Mouse (Mus musculus) spleen, postnatal 14 days (tissue): ENCODE results near the gene Pcbp2.

Experiments used
- DNase-seq, 2 experiments: peaks; one replicate each; pipeline ENCODE4 v3.0.0; 2021 to 2022; ENCODE audit warnings: low spot score in 2 of 2

Pcbp2 gene

DNA sequence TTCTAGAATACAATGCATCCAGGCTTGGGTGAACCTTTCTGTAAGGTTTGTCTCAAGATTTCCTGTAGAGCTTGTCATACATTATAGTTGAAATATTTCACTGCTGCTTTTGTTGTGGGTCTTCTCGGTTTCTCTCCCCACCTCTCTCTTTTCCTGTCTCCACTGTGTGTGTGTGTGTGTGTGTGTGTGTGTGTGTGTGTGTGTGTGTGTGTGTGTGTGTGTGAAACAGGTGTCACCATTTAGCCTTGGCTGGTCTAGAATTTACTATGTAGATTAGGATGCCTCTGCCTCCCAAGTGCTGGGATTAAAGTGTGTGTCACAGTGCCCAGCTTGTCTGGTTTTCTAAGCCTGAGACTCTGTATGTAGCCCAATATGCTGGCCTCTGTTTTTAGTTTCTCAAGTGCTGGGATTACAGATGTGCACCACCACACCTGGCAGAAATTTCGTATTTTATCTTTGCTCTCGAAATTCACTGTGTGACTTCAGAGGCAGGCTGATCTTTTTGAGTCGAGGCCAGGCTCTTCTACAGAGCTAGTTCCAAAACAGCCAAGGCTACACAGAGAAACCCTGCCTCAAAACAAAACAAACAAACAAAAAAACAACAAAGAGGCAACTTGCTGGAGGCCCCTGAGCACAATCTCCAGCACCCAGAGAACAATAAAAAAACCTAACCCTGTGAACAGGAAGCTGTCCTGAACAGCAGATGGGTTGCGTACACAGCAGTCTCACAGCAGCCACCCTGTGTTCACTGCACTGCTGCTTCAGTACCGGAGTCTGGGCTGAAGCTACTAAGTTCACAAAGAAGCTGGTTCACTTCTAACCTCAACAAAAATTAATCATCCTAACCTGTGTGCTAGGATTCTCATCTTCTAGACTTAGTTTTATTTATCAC is 56.0 kb downstream of the Pcbp2 start:
- DNase-seq, result no peak

DNA sequence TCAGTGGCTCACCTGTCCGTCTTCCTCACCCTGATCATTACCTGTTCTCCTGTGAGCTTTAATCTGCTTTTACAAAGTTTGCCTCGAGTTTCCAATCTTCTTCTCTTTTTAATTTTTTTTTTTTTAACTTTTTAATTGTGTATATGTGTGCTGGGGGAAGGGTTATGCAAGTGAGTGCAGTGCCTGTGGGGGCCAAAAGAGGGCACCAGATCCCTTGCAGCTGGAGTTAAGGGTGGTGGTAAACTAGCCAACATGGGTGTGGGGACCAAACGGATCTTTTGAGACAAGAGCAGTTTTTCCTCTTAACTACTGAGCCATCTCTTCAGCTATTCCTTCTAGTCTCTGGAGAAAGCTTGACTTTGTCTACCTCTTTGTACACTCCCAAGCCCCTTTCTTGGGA is 57.6 kb downstream of the Pcbp2 start:
- no peak for DNase-seq

DNA sequence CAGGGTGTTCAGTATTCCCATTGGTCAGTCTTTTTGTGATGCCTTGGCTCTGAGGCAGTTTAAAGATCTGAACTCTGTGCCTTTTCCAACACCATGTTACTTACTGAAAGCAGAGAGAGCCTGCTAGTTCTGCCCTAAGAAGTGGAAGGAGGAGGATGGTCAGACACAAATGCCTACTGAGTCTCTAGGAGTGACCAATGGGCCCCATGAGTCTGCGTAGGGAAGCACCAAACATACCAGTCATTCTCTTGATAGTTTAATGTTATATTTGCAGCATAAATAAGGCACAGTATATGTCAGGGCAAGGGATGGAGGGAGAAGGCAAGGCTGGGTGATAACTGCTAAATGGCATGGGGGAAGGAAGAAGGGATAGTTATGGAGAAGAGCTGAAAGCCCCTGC is 58.1 kb downstream of the Pcbp2 start:
- DNase-seq, result no peak

DNA sequence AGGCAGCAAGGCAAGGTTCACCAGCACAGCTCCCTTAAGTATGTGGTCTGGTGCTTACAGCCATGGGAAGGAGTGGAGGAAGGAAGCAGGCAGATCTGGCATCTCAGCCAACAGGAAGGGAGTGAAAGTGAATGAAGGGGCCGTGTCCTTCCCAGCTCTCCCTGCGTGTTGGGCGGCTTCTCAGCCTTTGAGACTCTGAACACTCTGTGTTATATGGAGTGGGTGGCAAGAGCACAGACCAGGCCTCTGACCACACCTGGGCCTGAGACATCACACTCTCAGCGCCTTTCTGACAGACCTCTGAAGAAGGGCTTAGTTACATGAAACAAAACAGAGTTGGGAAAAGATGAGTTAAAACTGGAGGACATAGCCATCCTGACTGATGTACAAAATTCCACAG is 60.2 kb downstream of the Pcbp2 start:
- no peak for DNase-seq

DNA sequence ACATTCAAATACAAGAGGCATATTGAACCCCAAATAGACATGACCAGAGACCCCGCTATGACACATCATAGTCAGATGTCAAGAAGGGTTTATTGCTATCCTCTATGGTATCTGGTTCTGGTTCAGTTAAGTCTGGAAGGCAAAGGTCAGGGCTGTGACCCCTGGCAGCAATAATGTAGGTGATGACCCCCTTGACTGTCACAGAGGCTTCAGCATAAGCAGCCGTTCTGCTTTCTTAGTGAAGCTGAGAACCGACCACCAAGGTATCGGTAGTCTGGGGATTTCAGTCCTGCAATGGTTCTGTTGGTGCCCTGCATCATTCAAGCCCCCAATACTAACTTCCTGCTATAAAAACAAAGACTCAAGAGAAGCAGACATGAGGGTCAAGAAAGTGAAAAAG is 61.2 kb downstream of the Pcbp2 start:
- no peak for DNase-seq

DNA sequence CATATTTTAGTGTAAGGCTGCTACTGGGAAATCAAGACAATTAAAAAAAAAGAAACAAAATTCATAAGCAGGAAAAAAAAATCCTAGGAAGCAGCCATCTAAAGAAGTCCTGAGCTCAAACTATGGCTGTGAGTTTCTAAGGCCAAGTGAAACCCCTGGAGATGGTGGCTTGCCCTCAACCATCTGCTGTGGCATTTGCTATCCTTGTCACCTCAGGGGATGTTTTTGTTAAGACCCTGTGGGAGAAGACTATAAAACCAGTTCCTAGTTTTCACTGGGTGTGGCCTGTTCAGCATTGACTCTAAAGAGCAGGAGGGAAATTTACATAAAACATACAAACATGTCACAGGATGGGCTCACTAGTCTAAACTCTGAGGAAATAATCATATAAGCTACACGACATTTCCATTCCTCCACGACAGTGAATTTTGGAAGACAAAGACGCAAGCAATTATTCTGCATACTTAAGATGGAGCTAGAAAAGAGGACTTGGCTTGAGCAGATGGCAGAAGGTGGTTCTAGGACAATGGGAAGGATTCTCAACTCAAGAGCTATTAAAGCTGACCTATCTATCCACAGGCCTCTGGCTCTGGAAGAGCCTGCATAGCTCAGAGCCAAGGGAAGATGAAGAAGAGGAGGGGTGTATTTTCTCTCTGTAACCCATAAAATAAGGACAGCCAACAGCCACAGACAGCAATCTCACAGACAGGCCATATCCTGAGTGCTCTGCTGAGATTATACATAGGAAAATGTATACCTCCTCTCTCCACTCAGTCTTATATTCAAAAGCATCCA is 62.0 kb downstream of the Pcbp2 start:
- DNase-seq, result no peak

DNA sequence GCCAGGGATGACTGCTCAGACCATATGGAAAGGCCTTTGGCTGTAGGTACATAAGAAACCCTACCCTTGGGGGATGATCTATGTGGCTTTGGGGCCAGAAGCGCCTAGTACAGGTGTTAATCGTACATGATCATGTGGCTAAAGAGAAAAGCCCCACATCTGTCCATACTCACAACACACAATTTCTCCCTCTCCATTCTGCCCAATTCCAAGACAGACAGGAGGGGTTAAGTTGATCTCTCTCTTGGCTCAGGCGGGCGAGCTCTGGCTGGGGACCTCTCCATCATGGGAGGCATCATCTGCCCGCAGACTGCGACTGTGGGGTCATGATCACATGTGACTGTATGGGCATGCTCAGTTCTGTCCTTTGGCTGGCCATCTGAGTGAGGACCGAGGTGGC is 63.6 kb downstream of the Pcbp2 start:
- no peak for DNase-seq

DNA sequence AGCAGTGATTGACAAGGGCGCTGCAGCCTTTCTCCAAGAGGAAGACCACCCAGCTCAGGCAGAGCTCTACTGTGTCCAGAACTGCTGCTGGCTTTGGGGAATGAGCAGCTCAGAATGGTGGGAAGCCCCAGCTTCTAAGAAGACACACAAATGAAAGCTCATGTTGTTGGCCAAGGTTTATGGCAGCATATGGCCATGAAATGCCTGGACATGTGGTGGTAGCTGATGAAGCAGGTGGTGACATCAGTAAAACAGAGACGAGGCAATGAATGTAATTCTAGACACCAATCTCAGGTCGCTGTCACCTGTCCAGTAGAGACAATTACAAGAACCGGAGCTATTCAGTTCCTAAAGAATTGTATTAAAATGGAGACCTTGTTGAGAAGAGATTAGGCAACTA is 74.5 kb downstream of the Pcbp2 start:
- no peak for DNase-seq

DNA sequence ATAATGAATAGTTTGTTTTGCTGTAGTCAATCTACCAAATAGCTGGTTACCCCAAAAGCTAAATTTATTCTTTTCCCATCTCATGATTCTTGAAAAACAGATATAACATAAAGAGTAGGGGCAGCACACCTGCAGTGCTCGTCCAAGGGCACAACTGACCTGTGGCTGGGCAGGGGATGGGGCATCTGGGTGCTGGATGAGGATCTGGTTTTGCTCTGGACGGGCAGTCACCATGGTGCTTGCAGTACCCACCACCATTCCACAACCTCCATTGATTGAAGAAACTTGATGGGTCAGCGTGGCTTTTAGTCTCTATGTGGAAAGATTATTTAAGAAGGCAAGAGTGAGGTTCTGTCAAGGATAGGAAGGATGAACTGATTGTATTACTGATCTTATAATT is 75.9 kb downstream of the Pcbp2 start:
- no peak for DNase-seq

DNA sequence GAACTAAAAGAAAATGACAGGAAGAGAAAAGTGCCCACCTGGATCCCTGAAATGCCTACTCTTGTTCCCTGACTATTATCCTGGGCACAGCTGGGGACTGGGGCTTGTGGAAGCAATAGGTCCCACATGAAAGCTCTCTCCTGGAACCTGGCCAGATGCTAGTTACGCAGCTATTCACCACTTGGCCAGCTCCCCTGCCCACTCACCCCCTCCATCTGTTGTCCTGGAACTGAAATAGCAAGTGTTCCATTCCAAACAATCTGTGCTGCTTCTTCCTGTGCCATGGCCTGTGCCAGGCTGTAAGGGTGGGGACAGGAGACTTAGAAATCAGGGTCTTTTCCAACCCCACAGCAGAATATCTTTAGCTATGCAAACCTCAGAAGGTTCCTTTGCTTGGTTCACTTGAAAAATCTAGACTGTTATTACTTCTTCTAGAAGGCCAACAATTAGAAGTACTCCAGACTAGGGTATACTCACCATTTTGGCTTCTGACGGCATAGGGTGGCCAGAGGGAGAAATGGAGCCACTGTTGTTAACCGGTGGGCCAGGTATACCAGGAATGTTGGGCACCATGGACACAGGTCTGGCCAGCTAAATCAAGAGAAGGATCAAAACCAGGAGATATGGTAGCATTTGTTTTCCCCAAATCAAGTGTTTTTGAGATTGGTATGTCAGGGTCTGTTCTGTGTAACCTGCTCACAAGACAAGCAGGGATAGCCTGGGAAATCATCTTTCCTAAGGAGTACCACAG is 76.5 kb downstream of the Pcbp2 start:
- DNase-seq, result no peak

DNA sequence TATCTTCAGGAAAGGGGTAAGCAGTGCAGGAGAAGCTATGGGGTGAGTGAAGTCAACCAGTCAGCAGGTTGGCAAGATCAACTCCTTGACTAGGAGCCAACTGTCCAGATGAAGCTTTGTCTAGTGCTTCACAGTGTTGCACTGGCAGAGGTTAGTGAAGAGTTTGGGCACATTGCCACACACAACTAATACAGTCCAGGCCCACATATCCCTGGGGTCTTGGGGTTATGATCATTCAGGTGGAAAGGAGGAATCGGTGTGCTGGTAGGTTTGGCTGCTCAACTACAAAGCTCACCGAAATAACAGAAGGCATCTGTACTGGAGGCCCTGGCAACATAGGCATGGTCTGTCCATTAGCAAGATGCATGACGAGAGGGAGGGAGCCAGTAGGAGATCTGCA is 77.1 kb downstream of the Pcbp2 start:
- no peak for DNase-seq
